Mouse (Mus musculus): ENCODE measurements around the gene Spg20.

Gene Spg20

DNA sequence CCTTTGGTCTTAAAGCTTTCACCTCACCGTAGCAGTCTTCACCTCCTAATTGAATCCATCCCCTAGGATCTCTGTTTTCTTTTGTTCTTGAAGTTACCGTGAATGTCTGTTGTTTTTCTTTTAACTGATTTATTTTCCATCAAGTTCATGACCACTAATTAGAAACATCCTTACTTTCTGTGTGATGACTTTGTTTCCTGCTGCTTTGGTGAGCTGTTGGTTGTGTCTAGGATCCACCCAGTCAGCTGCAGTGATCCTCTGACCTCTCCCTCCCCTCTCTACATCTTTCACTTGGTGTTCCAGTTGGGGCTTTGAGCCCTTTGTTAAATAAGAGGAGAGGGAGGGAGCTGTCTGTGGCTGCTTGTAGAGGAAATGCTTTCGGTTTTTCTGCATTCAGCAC is 36.2 kb downstream of the Spg20 start:
- no peak for DNase-seq (ENCODE audit: low spot score)

DNA sequence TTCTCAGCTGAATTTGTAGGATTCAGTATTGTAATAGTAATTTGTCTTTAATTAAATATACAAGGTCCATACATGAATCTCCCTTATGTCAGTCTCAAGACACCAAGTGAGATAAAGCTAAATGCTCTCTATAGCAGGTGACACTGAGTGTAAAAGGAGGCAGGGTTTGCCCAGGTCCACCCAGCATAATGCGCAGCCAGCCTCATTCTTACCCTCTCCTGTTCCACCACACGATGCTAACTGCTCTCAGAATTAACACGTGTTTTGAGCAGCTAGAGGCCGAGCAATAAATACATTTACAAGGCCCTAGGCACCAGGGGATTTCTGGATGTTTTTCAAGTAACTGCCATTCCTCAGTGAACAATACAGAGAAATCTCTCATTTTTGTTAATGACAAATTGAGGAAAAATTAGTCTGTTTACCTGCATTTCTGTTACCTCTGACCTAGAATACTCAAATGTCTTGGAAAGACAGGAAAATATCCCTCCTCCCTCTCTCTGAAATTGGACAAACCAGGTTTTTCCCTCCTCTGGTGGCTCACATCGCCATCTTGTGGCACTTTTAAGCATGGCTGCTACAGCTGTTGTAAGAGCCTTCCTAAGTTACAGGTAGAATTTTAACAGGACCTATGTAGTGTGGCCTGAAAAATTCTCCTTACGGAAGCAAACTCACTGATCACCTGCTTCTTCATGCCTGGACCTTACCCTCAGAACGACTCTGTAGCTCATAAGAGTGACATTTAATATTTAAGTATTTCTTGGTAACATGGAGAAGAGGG is 39.9 kb downstream of the Spg20 start:
- DNase-seq (ENCODE audit: low spot score): no peak

DNA sequence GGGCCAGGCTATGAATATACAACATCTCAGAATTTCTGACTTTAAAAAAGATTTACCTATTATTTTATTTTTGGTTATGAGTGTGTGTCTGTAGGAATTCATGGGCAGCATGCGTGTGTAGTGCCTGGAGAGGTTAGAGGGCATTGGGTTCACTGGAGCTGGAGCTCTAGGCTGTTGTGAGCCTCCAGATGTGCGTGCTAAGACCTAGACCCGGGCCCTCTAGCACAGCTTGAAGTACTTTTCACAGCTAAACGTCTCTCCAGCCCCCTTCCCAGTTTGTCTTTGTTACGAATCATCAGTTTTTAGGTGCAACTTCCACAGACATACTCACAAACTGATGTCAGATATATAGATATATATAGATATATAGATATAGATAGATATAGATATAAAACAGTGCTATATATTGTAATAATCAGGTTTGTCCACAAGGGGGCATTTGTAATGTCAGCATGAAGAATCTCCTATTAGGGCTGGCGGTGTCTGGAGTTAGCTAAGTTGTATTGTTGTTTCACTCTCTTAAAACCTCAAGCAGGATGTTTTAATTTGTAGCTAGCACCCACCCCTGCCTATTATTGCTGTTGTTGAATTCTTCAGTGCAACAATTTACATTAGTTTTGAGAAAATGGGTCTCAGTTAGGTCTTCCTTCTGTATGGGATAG is 40.9 kb downstream of the Spg20 start:
- no peak for DNase-seq (ENCODE audit: low spot score)

DNA sequence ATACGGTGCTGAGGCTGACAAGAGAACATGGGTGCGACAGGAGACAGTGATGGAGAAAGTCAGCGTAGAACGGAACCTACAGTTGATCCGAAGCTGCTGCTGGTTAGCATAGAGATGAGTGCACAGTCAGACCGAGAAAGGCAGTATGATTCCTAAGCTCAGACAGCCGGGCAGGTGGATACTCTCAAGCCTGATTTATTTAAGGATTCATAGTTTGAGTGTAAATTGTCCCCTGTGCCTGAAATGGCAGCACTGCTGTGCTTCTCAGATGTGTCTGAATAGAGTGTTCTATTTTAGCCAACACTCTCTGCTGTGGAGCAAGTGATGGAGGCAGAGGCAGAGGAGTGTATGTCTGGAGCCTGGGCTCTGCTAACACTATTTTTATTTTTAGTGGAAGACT is 42.3 kb downstream of the Spg20 start:
- no peak for DNase-seq (ENCODE audit: low spot score)

DNA sequence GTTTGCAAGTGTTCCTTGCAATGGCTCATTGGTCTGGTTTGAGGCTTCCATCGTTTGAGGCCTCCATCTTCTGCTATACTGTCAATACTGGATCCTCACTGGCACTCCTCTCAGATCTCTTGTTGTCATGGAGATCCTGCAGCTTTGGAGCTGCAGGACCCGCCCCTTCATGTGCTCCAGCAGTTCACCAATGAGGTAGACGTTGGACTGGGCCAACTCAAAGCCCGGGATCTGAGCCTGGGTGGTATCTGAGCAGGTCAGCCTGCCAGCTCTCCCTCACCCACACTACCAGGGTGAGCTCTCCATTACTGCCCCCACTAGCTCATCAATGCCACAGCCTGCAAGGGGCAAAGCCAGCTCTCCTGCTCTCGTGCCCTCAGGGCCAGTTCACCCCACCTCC is 45.5 kb downstream of the Spg20 start:
- no peak for DNase-seq (ENCODE audit: low spot score)

DNA sequence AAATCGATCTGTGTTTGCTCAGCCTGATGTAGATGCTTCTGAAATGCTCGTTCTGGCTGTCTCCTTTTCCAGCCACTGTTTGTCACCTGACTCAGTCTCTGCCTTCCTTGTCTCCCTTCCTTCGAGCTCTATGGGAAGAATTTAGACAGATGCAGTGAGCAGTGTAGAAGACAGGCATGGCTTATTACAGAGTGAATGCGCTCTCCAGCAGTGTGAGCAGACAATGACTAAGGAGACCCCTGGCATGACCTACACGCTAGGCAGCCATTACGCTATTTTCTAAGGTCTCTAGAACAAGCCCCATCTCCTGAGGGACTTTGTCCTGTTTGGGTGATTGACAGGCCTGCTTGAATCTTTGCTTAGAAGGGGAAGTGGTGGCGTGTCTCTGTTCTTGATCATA is 49.2 kb downstream of the Spg20 start:
- no peak for DNase-seq (ENCODE audit: low spot score)

DNA sequence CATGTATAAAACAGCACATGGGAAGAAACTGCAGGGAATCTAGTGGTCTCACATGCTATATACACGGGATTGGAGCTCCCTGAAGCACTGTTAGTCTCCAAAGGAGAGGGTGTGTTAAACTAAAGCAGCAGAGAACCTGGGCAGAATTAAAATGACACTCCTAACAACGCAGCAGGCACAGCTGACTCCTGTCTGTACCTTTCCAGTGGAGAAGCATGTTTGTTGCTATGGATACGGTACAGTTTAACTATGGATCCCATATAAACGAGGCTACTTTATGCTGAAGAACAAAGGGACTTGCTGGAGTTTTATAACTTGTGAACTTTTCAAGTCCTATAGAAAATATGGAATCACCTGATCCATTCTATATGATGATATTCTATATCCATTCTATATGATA is 51.6 kb downstream of the Spg20 start:
- DNase-seq (ENCODE audit: low spot score): no peak

DNA sequence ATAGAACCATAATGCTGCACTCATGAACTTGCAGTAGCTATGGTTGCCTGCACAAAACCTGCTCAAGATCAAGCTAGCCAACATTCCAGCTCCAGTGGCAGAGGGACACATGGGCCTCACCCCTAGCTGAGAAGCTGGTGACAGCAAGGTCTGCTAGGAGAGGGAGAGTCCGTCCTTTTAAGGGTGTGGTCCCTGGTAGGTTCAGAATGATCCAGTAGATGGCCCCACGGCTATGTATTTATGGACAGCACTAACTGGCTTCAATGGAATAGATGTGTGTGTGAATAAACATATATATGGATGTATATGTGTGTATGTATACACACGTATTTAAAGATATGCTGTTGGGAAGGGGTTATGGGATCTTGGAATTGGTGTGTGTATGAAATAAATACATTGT is 60.6 kb downstream of the Spg20 start:
- DNase-seq (ENCODE audit: low spot score): no peak

DNA sequence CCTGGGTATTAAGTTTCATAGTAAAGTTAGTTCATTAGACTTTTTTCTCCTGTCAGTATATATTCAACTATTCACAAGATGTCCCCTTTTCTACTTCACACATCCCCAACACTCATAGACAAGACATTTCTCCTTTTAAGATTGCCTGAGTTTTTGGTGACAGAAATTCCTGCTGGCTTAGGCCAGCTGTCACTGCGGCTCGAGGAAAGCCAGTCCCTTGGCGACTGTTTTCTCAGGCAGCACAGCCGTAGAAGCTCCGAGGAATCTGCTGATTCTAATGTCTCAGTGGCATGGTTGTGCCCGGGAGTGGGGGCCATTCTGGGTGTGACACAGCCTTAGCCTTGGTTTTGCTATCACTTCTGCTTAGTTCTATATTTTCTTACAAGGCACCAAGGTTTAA is 65.4 kb downstream of the Spg20 start:
- no peak for DNase-seq (ENCODE audit: low spot score)

DNA sequence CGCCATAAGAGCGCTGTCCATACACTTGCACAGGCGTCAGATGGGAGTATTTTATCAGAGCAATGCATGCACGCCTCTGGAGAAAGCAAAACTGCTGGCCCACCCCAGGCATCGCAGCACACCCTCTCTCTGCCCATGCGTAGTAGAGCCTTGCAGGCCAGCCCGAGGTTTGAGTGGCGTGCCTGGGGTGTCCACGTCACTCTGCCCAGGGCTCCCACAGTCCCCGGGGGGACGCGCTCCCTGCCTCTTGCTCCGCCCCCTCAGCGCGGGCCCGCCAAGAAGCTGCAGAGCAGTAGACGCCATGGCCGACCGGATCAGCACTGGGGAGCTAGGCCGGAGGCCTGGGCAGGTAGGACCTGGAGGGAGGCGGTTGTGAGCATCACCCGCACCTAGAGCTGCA is 69.9 kb downstream of the Spg20 start, which contains the start of gene Sohlh2:
Gene Sohlh2 (plus strand): TSS at position 263 of the 400 bp plus-strand sequence.
- DNase-seq (ENCODE audit: low spot score): no peak

Data from yolk sac, embryonic 10.5 days (tissue).